Mouse (Mus musculus) R1 (cell line): ENCODE measurements around the gene Sh3bp1.

Source experiments
- DNase-seq: peaks from one replicate; pipeline ENCODE4 v3.0.0-alpha.2; 2018; ENCODE audit warnings: low read depth, low spot score

Gene Sh3bp1

GRCm38 (mm10) chr15:78915660-78916017 is 16.1 kb downstream of the Sh3bp1 start:
- peak; percentile 91 for DNase-seq

DNA sequence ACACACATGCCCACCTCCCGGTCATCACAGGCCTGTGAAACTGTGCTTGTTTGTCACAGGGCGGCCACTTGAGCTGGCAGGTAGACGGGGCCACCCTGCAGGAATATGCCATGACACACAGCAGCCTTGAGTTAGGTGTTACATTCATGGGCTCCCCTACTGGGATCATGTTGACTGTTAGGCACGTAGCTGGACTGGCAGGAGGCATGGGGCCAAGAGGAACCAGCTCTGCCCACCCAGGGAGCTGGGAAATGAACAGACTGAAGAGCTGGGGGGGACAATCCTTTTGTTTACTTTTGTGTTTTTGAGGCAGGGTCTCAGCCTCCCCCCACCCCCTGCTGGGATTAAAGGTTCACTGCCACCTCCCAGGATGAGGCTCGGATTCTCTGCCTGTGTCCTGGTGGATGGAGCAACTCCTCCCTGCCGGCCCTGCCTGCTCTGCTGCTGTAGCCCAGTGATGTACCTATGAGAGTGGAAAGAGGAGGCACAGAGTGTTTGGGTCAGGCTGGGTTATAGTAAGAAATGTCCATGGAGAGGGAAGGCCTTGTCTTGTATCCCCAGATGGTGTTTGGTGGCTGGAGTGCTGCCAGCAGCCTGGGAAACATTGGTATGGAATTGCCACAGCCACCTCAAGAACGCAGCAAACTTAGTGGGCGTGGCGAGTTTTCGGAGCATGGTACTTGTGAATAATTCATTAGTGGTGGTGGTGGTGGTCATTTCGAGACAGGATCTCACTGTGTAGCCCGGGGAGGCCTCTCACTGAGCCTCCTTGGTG is 16.7 kb downstream of the Sh3bp1 start:
- no peak for DNase-seq

DNA sequence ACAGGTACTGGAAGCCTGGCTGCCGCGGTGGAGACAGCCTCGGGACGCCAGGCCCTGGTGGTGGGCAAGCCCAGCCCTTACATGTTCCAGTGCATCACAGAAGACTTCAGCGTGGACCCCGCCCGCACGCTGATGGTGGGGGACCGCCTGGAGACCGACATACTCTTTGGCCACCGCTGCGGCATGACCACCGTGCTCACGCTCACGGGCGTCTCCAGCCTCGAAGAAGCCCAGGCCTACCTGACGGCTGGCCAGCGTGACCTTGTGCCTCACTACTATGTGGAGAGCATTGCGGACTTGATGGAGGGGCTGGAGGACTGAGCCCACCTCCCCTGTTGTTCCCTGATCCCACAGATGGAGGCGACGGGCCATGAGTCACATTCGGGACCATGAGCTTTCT is 18.6 kb downstream of the Sh3bp1 start:
- DNase-seq: no peak

DNA sequence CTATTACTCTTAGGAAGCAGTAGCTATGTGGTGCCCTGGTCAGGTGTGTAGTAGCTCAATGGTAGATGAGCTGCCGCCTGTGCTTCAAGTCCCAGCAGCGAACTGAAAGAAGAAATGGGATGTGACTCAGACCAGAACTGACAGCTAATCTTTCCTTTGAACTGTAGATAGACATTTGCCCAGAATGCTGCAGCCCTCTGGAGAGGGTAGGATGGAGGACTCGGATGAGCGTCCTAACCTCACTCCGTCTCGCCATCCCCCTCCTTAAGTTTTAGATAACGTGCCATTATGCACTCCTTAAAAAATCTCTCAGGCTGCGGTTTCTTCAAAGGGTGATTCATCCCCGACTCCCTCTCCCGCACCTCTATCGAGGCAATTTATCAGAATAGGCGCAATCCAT is 20.3 kb downstream of the Sh3bp1 start:
- DNase-seq: no peak

GRCm38 (mm10) chr15:78922700-78923099 is 23.1 kb downstream of the Sh3bp1 start:
- DNase-seq: no peak

GRCm38 (mm10) chr15:78923585-78923984 is 24.0 kb downstream of the Sh3bp1 start:
- DNase-seq: no peak

GRCm38 (mm10) chr15:78925129-78925528 is 25.6 kb downstream of the Sh3bp1 start:
- DNase-seq: peak; percentile 26

- DNase-seq: peak; percentile 88
These were observed 26.7 kb downstream of the Sh3bp1 start, which contains the start of gene Lgals1 for GRCm38 (mm10) chr15:78926021-78926919. Gene Lgals1 (plus strand): TSS chr15:78926725.

- no peak for DNase-seq
These were observed 27.6 kb downstream of the Sh3bp1 start for GRCm38 (mm10) chr15:78927021-78927787.

- peak; percentile 86 for DNase-seq
These were observed 28.4 kb downstream of the Sh3bp1 start for GRCm38 (mm10) chr15:78927788-78928457.

GRCm38 (mm10) chr15:78928539-78928938 is 29.0 kb downstream of the Sh3bp1 start:
- DNase-seq: peak; percentile 32

DNA sequence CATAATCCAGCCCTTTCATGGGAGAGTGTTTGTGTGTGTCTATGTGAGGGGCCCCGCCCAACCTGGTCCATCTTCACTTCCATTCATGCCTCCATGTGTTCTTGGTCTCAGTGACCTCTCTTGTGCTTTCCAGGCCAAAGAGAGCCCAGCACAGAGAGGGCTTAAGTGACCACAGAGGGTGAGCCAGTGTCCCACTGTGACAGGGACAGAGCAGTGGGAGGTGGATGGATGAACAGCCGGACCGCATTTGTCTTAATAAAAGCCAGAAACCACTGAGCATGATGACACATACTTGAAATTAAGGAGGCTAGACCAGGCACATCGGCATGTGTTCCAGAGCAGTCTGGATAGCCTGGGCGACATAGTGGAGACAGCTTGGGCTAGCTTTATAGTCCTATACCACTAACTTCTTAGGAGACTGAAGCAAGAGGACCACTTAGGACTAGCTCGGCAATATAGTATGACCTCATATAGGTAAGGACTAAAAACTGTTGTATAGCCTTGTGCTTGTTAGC is 30.7 kb downstream of the Sh3bp1 start:
- DNase-seq: no peak

GRCm38 (mm10) chr15:78930801-78931426 is 31.3 kb downstream of the Sh3bp1 start:
- no peak for DNase-seq

GRCm38 (mm10) chr15:78931577-78931976 is 32.0 kb downstream of the Sh3bp1 start:
- peak; percentile 71 for DNase-seq

GRCm38 (mm10) chr15:78934784-78935320 is 35.3 kb downstream of the Sh3bp1 start, which contains the start of gene Nol12:
Gene Nol12 (plus strand): TSS chr15:78934933.
- DNase-seq: peak; percentile 96

GRCm38 (mm10) chr15:78936403-78936802 is 36.8 kb downstream of the Sh3bp1 start:
- DNase-seq: no peak

DNA sequence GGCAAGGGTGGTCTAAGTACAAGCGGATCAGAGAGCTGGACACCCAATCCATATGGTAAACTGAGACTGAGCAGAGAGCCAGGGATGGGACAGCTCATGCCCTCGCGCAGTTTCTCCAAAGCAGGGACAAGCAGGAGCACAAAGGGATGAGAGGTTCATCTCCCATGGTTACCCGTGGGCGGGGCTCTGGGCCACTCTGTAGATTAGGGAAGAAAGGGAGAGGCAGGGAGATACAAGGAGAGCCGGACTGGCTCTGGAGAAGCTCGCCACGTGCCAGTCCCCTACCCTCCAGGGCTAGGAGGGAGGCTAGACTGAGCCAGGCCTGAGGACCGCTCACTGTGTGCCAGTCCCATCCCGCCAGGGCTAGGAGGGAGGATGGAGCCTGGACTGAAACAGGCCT is 37.7 kb downstream of the Sh3bp1 start:
- DNase-seq: peak; percentile 52

GRCm38 (mm10) chr15:78937963-78938362 is 38.4 kb downstream of the Sh3bp1 start:
- DNase-seq: no peak

GRCm38 (mm10) chr15:78940325-78940724 is 40.8 kb downstream of the Sh3bp1 start:
- no peak for DNase-seq

DNA sequence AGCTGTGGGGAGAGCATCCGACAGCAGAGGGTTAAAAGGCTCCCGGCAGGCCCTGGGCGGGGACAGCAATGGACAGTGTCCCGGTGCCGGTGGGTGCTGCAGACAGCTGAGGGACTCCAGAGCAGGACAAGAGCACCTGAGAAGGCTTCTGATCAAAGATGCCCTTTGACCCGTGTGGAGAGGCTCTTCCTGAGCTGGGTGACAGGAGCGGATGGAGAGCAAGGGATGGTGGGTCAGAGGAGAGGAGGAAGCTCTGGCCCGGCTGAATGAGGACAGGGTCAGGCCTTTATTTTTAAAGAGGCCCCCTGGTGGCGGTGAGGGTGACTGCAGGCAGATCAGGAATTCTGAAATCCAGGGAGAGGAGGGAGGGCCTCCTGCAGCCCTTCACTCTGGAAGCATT is 43.1 kb downstream of the Sh3bp1 start:
- DNase-seq: peak; percentile 78
